Mouse (Mus musculus): Measurements from ENCODE around the gene Afmid.

DNA sequence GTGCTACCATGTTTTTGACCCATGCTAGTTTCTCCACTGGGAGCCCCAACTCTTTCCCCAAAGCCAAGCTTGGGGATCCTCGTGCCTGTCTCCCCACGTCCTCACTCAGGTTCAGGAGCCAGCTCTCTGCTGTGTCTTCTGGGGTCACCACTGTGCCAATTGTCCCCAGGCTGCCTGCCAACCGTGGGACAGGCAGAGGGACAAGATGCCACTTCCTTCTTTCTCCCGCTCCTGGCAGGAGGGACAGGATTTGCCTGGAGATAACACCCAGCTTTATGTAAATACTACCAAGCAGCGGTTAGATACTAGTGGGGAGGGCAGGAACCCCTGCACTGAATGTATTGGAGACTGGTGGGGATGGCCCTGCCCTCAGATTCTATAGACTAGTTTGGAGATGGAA is 11.9 kb upstream of the Afmid start:
- TF ChIP-seq POLR2A (IDR thresholded peaks at IDR 0.05; ENCODE audit: low read depth, low read length) (no peak), CTCF (IDR thresholded peaks at IDR 0.05; ENCODE audit: borderline replicate concordance, insufficient read depth, low read length) (no peak)

Measured in embryonic fibroblast, embryonic 13.5 days (primary cell).